16 mouse cellular contexts compared by ENCODE assay signal in genomic region chr2:76512888-76513287, GRCm38 (mm10).
"Had no signal": no experiment of that assay in that cellular context is flagged by ENCODE, and none has a peak within 500 bp of the region (broad histone marks: within the 10 kb centered on the region; RNA-seq: fewer than 3 reads in every experiment).

No protein-coding gene starts in this region.

- H3K27ac ChIP-seq: hindbrain, postnatal 0 days; kidney, postnatal 0 days; left cerebral cortex, adult 2 months; liver, embryonic 13.5 days; midbrain, embryonic 12.5 days; neural tube, embryonic 13.5 days; stomach, postnatal 0 days had no signal

- H3K4me1 ChIP-seq: liver, embryonic 13.5 days; midbrain, embryonic 12.5 days had no signal

- ATAC-seq: hindbrain, postnatal 0 days; inflammation-experienced regulatory T-cells, adult 6 months; midbrain, embryonic 16.5 days had no signal

- H3K36me3 ChIP-seq: liver, embryonic 13.5 days; midbrain, embryonic 12.5 days; neural tube, embryonic 13.5 days had no signal

- DNase-seq: kidney, adult 18-20 months; layer of hippocampus, postnatal 36 days; liver, embryonic 13.5 days; lung, embryonic 14.5 days; retina, postnatal 1 day; right cerebral cortex, postnatal 25 days; thymus, postnatal 25 days had no signal

- H3K27me3 ChIP-seq: liver, embryonic 13.5 days; midbrain, embryonic 12.5 days; neural tube, embryonic 13.5 days had no signal

- H3K9ac ChIP-seq: liver, embryonic 13.5 days; lung, embryonic 14.5 days; midbrain, embryonic 12.5 days; neural tube, embryonic 13.5 days had no signal

- H3K4me2 ChIP-seq: liver, embryonic 13.5 days; lung, embryonic 14.5 days; midbrain, embryonic 12.5 days; neural tube, embryonic 13.5 days had no signal

- H3K9me3 ChIP-seq: liver, embryonic 13.5 days; midbrain, embryonic 12.5 days; neural tube, embryonic 13.5 days had no signal

- H3K4me3 ChIP-seq: left cerebral cortex, adult 2 months; liver, embryonic 13.5 days; midbrain, embryonic 12.5 days; myocyte; neural tube, embryonic 13.5 days had no signal
